Mouse (Mus musculus) liver, embryonic 16.5 days (tissue): ENCODE measurements around the gene Mien1. TPM values are rescaled to one million over a fixed set of nuclear protein-coding genes. Genes with fewer than 3 reads are reported as not detected.
A peak's percentile ranks its signal among the peaks of the same experiment; 100 is the strongest.

Experiments used
- ATAC-seq: fragments of 200-750 bp; cut with Nextera tagmentation; 2 replicates; pipeline ENCODE4 v1.8.0; 2017; ENCODE audit warnings: low read depth, mild to moderate bottlenecking, moderate number of reproducible peaks, moderate library complexity
- H3K27ac ChIP-seq: fragments of 300-500 bp; sonication (generic); 2 replicates; pipeline ENCODE4 v1.5.1; 2014; ENCODE audit warnings: mild to moderate bottlenecking, low read length
- H3K27me3 ChIP-seq: fragments of 300-500 bp; sonication (generic); 2 replicates; pipeline ENCODE4 v1.6.1; 2014; ENCODE audit warnings: low read depth, low read length, mixed read lengths; ENCODE audit not compliant: control insufficient read depth, insufficient read depth
- H3K36me3 ChIP-seq: fragments of 300-500 bp; sonication (generic); 2 replicates; pipeline ENCODE4 v1.6.1; 2014; ENCODE audit warnings: mild to moderate bottlenecking; ENCODE audit not compliant: control insufficient read depth, insufficient read depth
- H3K4me1 ChIP-seq: fragments of 300-500 bp; sonication (generic); 2 replicates; pipeline ENCODE4 v1.6.1; 2014; ENCODE audit warnings: low read depth, low read length, mixed read lengths; ENCODE audit not compliant: control insufficient read depth
- H3K4me2 ChIP-seq: fragments of 300-500 bp; sonication (generic); 2 replicates; pipeline ENCODE4 v1.6.1; 2014; ENCODE audit warnings: low read depth, low read length, mixed read lengths
- H3K4me3 ChIP-seq: fragments of 300-500 bp; sonication (generic); 2 replicates; pipeline ENCODE4 v1.5.1; 2014; ENCODE audit warnings: low read depth, mild to moderate bottlenecking, low read length
- H3K9ac ChIP-seq: fragments of 300-500 bp; sonication (generic); 2 replicates; pipeline ENCODE4 v1.6.1; 2014; ENCODE audit warnings: low read depth, low read length
- H3K9me3 ChIP-seq: fragments of 300-500 bp; sonication (generic); replicated peaks from 2 replicates; pipeline ENCODE4 v1.6.1; 2016; ENCODE audit warnings: low read length; ENCODE audit not compliant: control insufficient read depth
- WGBS: fragments of 180-500 bp; shearing (Covaris S2); extraction: QIAGEN DNeasy Blood & Tissue Kit; methylation state at CpG from one replicate; pipeline ENCODE4 v1.1.7; 2014; ENCODE audit not compliant: insufficient replicate concordance; 5-methylcytosine and 5-hydroxymethylcytosine counted together
- polyA plus RNA-seq: library from polyadenylated mRNA; unstranded; fragments of >200 nt; fragmentation: Nextera tagmentation; extraction: Ambion mirVana; gene quantifications from 2 replicates; pipeline ENCODE4 v1.2.1, GENCODE M21; 2015

The Mien1 gene
- polyA plus RNA-seq, 1 experiment from 2014 or later, result 57.9 TPM

DNA sequence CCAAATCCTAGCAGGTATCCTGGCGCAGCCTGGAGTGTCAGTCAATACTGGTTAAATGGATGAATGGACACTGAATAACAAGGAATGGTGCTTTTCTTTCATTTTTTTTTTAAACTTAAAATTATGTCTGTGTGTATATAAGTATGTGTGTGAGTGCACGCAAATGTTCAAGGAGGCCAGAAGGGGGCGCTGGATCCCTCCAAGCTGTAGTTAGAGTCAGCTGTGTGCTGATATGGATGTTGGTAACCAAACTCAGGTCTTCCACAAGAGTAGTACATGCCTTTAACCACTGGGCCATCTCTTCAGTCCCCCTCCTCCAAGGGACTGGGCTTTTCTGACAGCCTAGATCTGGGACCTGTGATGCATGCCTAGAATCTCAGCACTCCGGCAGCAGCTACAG is 16.7 kb upstream of the Mien1 start:
- H3K4me2 ChIP-seq, result no peak overlapping the region

DNA sequence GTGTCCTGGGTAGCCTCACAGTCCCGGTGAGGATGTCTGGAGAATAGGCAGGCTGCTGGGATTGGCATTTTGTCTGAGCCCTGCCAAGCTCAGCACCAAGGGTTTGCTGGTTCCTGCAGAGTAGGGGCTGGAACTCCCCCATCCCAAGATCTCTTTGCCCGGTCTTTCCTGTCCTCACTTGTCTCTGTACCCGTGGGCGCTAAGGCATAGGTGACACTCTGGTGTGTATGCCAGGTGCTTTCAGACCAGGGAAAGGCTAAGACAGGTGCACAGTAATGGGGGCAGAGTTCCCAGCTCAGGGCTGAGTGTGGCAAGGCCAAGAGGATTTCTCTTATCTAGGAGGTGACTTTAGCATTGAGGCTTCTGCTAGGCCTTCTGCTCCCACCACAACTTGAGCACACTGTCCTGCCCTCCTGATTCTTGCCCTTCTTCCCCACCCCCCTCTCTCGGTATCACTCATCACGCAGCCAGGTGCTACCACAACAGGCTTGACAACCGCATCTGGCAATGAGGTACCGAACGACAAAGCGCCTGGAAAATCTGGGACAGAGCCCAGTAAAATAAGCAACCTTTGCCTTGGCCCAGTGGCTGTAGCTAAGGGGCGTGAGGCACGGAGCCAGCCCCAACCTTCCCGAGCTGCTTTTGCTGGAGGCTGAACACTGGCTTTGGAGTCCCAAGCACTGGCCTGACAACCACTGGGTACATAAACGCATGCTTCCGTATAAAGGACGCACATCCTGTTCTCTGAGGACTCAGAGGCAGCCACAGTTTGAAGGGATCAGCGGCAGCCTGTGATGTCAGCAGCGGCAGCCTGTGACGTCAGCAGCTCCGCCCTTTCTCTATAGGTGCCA is 11.4 kb upstream of the Mien1 start:
- ATAC-seq, result no peak
- Histone ChIP-seq H3K36me3 (peaks cover 13% of the 10 kb centered on the region), H3K4me3 (peak overlapping the region; percentile 9; the same call in 1 of the 2 replicates), H3K9me3 (no peaks in the 10 kb centered on the region), H3K4me1 (no peaks in the 10 kb centered on the region; the same call in 1 of the 2 replicates), H3K27me3 (peaks cover 32% of the 10 kb centered on the region), H3K4me2 (peak overlapping the region; percentile 56), H3K9ac (no peak overlapping the region), H3K27ac (no peak overlapping the region)
- WGBS, result 66% methylated on average over 20 of the region's 20 CpGs

More for the DNA sequence above, 16.7 kb upstream of the Mien1 start:
- WGBS, result 70% methylated on average over 4 of the region's 4 CpGs
- H3K27me3 ChIP-seq, result peaks cover 30% of the 10 kb centered on the region
- H3K4me3 ChIP-seq, result no peak overlapping the region
- H3K9ac ChIP-seq, result no peak overlapping the region
- no peak overlapping the region for H3K27ac ChIP-seq
- ATAC-seq, result no peak
- peaks cover 9% of the 10 kb centered on the region for H3K4me1 ChIP-seq
- peaks cover 13% of the 10 kb centered on the region for H3K36me3 ChIP-seq
- H3K9me3 ChIP-seq, result no peaks in the 10 kb centered on the region

DNA sequence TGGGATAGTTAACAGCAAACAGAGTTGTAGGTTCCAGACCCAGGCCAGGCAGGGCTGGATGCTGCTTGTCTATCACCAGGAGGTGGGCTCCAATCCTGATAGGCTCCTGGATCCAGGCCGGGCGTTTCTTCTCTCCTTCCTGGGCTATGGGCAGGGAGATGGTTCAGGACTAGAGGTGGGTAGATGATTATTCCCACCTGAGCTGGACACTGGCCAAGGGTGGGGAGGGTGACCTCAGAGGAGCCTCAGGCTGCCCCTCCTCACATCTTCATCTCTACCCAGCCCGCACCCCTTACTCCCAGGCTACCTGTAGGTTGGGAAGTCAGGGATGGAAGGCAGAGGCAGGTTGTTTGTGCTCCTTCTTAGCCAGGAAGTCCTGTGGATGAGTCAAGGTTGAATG is 10.6 kb upstream of the Mien1 start:
- Histone ChIP-seq H3K4me3 (peak overlapping the region; percentile 53), H3K4me2 (peak overlapping the region; percentile 56), H3K36me3 (peaks cover 10% of the 10 kb centered on the region), H3K27ac (no peak overlapping the region), H3K27me3 (peaks cover 32% of the 10 kb centered on the region), H3K9ac (no peak overlapping the region), H3K4me1 (no peaks in the 10 kb centered on the region; the same call in 1 of the 2 replicates), H3K9me3 (no peaks in the 10 kb centered on the region)
- ATAC-seq, result no peak
- WGBS, result 62% methylated on average over 3 of the region's 3 CpGs

DNA sequence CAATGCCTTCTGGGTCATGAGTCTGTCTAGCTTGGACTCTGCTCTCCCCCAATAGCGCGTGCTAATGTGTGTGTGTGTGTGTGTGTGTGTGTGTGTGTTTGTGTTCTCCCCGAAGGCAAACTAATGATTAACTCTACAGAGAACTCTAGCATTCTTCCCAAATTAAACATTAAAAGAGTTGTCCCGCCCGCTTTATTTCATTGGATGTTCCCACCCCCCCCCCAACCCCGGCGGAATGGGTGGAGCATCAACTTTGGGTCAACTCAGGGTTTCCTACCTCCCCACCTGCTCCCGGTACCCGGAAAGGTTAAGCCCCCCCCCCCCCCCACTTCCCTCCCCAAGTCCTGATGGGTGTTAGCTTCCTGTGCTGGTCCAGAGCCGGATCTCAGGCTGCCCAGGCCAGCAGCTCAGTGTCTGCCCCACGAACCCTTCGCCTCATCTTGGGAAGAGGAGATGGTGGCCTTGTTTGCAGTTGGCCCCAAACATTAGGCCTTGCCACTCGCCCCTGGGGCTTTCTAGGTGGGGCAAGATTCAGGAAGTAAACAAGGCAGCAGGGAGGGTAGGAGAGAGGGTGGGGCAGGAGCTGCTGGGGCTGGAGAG is 9.5 kb upstream of the Mien1 start:
- 38% methylated on average over 13 of the region's 13 CpGs for WGBS
- Histone ChIP-seq H3K9ac (peak overlapping the region; percentile 46), H3K27me3 (peaks cover 32% of the 10 kb centered on the region), H3K4me1 (no peaks in the 10 kb centered on the region; the same call in none of the 2 replicates), H3K36me3 (0 out of 2 replicates have a peak, but pooled peaks cover 3% of the 10 kb centered on the region), H3K4me2 (peak overlapping the region; percentile 56), H3K9me3 (no peaks in the 10 kb centered on the region), H3K4me3 (peak overlapping the region; percentile 55), H3K27ac (peak overlapping the region; percentile 85)
- peak; percentile 57 for ATAC-seq

DNA sequence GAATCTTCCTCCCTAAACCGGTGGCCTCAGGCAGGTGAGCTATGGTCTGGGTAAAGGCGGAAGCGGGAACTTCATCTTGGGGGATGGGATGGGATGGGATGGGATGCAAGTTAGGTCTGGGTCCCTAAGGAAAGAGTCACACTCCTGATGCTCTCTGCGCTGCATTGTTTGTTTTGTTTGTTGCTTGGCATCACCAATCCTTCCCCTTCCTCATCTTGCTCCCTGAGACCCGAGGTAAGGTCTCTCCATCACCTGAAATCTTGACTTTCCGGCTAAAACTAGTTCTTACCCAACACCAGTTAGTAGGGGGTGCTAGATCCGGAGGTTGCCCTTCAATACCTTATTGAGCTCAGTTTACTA is 8.7 kb upstream of the Mien1 start:
- Histone ChIP-seq H3K9me3 (no peaks in the 10 kb centered on the region), H3K9ac (peak overlapping the region; percentile 46), H3K36me3 (0 out of 2 replicates have a peak, but pooled peaks cover 3% of the 10 kb centered on the region), H3K4me1 (no peaks in the 10 kb centered on the region; the same call in none of the 2 replicates), H3K27ac (peak overlapping the region; percentile 85), H3K27me3 (peaks cover 32% of the 10 kb centered on the region), H3K4me3 (peak overlapping the region; percentile 55), H3K4me2 (no peak overlapping the region)
- 14% methylated on average over 7 of the region's 7 CpGs for WGBS
- ATAC-seq, result no peak

DNA sequence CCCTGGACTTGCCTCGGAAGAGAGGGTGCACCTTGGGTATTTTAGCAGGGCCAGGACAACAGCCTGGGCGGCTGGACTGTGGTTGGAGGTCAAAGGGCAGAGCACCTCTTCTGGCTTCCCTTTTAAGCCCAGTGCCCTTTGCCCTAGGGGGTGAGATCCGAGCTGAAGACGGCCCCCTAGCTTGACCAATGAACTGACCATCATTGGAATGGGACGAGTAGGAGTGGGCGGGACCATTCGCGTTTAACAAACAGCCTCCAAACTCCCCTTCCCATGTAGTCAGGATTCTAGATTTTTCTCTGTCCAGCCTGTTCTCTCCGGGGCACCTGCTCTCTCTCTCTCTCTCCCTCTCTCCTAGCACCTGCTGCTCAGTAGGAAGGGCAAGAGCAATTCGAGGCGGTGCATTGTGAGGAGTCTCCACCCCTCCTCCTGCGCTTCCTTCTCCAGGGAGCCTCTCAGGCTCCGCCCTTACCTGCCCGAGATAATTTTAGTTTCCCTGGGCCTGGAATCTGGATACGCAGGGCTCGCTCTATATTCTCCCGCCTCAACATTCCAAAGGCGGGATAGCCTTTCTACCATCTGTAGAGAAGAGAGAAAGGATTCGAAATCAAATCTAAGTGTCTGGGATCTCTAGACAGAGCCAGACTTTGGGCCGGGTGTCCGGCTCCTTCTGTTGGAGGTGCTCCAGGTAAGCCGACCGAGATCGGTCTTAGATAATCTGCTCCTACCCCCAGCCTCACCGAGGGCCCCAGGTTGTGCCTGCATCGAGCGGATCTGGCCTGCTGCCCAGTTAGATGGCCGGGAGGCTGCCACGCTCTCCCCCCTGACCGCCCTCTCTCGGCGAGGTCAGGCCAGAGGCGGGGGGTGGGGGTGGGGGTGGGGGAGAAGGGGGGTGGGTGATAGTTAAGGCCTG is 8.0 kb upstream of the Mien1 start:
- Histone ChIP-seq H3K9me3 (no peaks in the 10 kb centered on the region), H3K27me3 (peaks cover 32% of the 10 kb centered on the region), H3K4me1 (no peaks in the 10 kb centered on the region; the same call in none of the 2 replicates), H3K27ac (peak overlapping the region; percentile 85), H3K9ac (peak overlapping the region; percentile 46; the same call in 1 of the 2 replicates), H3K4me3 (peak overlapping the region; percentile 55), H3K4me2 (no peak overlapping the region), H3K36me3 (0 out of 2 replicates have a peak, but pooled peaks cover under 1% of the 10 kb centered on the region)
- peak; percentile 82 for ATAC-seq
- WGBS, result 7% methylated on average over 33 of the region's 33 CpGs

DNA sequence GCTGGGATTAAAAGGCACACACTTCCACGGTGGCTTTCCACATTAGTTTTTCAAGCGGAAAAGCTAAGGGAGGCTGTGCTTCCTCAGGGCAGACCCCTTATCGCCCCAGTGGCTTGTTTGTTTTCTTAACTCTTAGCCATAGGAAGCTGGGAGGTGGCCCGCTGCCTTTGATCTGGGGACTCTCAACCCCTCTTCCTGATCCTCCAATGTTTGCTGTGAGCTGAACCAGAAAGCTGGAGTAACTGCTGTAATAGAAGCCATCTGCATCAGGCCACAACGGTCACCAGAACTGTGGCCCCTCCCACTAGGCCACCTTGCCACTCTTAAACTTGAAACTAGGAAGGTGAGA is 7.4 kb upstream of the Mien1 start, which contains the start of gene Grb7:
Gene Grb7 (plus strand): TSS at position 182 of the 349 bp plus-strand sequence.
- Histone ChIP-seq H3K9ac (peak within 1 kb of the TSS; percentile 46; the same call in 1 of the 2 replicates), H3K27me3 (peaks cover 32% of the 10 kb centered on the region), H3K4me3 (peak within 1 kb of the TSS; percentile 55), H3K4me2 (no peak within 1 kb of the TSS), H3K36me3 (no peaks in the 10 kb centered on the region), H3K4me1 (no peaks in the 10 kb centered on the region; the same call in none of the 2 replicates), H3K9me3 (no peaks in the 10 kb centered on the region), H3K27ac (peak within 1 kb of the TSS; percentile 85)
- ATAC-seq, result peak; percentile 26; the same call in 1 of the 2 replicates
- 17% methylated on average over 5 of the region's 5 CpGs for WGBS

DNA sequence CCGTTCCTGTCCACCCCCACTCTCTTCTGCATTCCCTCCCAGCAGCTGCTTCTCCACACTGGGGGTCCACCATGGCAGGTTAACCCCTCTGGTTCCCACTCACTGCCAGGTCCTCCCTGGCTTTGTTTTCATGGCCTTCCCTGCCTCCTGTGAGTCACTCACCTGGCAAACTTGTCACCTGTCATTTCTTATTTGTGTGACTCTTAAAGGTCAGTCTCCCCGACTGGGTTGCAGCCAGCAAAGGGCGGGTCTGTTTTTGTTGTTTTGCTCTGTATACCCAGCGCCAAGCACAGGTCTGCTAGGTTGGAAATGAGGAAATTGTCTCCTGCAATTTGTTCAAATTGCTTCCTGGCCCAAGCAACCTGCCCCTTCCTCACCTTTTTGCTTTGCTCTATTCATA is 6.9 kb upstream of the Mien1 start:
- Histone ChIP-seq H3K27ac (peak overlapping the region; percentile 79), H3K4me2 (no peak overlapping the region), H3K4me1 (no peaks in the 10 kb centered on the region; the same call in none of the 2 replicates), H3K4me3 (no peak overlapping the region), H3K9ac (0 out of 2 replicates have a peak overlapping the region, but pooled peaks have one; percentile 13), H3K27me3 (peaks cover 32% of the 10 kb centered on the region), H3K36me3 (no peaks in the 10 kb centered on the region), H3K9me3 (no peaks in the 10 kb centered on the region)
- ATAC-seq, result no peak
- 37% methylated on average over 4 of the region's 4 CpGs for WGBS
